Mouse (Mus musculus): ENCODE measurements at regions not wholly inside any gene's neighbourhood (a gene's known extent, or its start where the extent isn't known, plus 50 kb on each side); places are given as distances from the start of the nearest gene placed in this dataset.

DNA sequence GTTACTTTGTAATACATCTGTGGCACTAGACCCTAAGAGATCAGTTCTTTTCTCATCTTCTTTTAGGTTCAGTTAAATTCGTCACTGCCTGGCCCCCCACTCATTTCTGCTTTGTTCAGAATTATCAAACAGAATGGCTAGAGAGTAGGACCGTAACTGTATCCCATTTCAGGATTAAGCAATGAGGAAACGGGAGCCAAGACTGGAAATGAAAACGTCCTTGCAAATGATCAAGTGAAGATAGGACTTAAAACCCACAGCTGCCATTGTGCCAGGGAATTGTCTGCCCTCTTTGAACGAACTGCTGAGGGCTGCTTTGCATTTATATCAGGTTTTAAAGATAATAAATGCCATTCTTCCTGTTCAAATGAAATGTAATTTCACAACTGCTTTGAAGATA, 133.7 kb upstream of the Peli2 start:
- no peak for ATAC-seq (replicated peaks; ENCODE audit: low FRiP score, poor library complexity, severe bottlenecking)

GRCm38 (mm10) chr14:47987392-47988075, 133.1 kb upstream of the Peli2 start:
- ATAC-seq (replicated peaks; ENCODE audit: low FRiP score, poor library complexity, severe bottlenecking): no peak

- ATAC-seq (replicated peaks; ENCODE audit: low FRiP score, poor library complexity, severe bottlenecking): no peak
These were observed 132.5 kb upstream of the Peli2 start for GRCm38 (mm10) chr14:47988131-47988530.

GRCm38 (mm10) chr14:47989315-47989714, 131.3 kb upstream of the Peli2 start:
- ATAC-seq (replicated peaks; ENCODE audit: low FRiP score, poor library complexity, severe bottlenecking): no peak

DNA sequence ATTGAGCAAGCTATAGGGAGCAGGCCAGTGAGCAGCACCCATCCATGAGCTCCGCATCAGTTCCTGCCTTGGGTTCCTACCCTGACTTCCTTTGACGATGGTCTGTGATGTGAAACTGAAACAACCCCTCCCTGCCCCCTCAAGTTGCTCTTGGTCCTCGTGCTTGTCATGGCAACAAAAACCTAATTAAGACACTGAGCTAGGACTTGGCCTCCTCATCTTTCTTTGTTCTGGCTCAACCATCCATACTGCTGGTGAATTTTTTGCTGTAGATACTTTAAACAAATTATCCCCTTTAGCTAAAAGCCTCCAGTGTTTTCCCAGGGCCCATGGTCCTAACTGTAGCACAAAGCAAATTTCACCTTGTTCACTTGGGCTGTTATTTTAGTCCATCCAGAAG, 129.9 kb upstream of the Peli2 start:
- no peak for ATAC-seq (replicated peaks; ENCODE audit: low FRiP score, poor library complexity, severe bottlenecking)

- ATAC-seq (replicated peaks; ENCODE audit: low FRiP score, poor library complexity, severe bottlenecking): no peak
These were observed 129.1 kb upstream of the Peli2 start for GRCm38 (mm10) chr14:47991546-47991945.

DNA sequence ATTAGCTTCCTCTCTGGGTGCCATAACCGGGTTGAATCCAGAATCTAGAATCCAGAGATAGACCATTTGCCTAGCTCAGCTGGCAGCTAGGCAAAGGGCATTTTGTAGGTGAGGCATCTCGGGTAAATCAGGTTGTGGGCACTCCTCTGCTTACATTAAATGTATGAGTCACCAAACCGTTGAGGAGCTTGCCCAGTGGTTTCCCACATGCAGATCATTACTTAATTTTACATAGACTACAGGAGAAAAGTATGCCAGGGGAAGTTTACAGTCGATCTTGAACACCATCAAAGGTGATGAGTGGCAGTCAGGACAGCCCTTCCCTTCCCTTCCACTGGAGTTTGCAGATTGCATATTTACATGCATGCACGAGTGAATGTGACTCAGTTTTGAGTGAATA, 128.5 kb upstream of the Peli2 start:
- ATAC-seq (replicated peaks; ENCODE audit: low FRiP score, poor library complexity, severe bottlenecking): no peak

GRCm38 (mm10) chr14:47992851-47993250, 127.8 kb upstream of the Peli2 start:
- no peak for ATAC-seq (replicated peaks; ENCODE audit: low FRiP score, poor library complexity, severe bottlenecking)

DNA sequence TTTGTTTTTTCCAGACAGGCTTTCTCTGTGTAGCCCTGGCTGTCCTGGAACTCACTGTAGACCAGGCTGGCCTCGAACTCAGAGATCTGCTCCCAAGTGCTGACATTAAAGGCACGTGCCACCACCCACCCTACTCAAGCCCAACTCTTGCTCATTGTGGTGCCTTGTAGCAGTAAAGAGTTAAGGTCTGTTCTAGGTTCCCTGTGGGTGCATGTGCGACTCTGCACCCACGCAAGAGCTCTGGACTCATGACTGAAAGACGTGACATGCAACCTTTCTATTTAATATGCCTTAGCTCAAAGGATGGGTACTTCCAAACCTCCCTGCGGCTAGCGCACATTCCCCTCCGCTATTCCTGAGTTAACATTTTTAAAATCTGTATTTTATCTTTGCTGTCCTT, 121.7 kb upstream of the Peli2 start:
- no peak for ATAC-seq (replicated peaks; ENCODE audit: low FRiP score, poor library complexity, severe bottlenecking)

DNA sequence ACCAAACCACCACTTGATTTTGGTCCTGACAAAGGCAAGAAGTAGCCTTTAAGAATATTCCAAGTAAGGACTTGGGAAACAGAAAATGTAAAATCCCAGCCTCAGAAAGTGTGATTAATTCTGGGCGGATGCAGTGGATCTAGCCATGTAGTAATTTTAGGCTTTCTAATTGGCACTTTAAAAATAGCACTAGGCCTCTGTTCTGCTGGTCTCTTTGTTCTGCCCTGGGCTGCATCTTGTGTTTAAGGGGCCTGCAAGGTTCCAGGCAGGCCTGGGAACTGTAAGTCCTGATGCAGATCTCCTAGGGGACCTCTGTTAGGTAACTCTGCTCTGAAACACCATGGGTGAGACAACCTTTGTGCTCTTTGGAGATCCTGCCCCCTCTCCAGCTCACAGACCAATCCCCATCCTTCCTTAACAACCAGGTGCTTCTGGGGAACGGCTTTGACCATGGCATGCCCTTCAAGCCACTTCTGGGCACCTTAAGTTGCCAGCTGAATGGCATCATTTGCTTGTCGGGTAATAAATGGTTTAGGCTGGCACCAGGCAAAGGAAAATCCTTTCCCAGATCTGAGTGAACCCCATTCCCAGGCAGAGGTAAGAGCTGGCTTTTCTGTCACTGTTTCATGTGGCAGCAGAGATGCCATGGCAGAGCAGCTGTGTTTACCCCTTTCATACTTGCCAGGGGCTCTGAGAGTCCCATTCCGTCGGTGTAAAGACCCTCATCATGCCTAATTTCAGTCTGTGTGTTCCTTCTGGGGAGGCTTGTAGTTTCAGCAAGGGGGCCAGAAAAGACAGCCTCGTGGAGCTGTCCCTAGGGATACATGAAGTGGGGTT, 115.3 kb upstream of the Peli2 start:
- ATAC-seq (replicated peaks; ENCODE audit: low FRiP score, poor library complexity, severe bottlenecking): no peak

GRCm38 (mm10) chr14:48005929-48006309, 114.7 kb upstream of the Peli2 start:
- no peak for ATAC-seq (replicated peaks; ENCODE audit: low FRiP score, poor library complexity, severe bottlenecking)

DNA sequence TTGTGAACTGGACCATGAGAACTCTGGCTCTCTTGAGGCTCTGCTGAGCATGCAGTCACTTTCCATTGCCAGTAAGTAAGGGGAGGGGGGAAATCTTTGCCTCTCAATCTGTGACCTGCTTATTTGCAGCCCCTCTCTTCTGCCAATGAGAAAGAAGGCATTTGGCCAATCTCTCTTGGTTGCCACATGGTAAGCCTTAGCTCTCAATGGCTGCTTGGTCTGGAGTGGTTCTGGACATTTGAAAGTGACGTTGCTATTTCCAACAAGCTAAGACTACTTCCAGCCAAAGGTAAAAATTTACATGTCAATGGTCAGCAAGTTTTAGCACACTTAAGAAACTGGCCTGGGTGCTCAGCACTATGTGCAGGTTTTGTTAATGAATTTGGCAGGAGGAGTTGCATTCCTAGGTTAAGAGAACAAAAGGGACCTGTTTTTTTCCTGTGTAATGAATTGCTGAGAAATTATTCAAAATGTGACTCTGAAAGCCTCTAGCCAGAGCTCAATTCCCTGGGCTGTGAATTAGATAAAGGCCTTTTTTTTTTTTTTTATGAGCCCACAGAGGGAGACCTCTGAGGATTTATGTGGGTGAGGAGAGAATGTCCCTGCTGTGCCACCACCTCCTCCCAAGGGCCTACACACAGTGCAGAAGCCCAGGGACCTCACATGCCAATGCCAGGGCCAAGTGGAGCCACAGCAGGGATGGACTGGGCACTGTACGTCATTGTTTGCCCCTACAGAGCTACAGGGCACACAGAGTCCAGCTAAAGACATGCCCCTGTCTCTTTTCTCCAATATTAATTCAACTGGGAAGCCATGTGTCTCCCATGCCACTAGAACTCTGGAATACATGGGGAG, 108.0 kb upstream of the Peli2 start:
- no peak for ATAC-seq (replicated peaks; ENCODE audit: low FRiP score, poor library complexity, severe bottlenecking)

- ATAC-seq (replicated peaks; ENCODE audit: low FRiP score, poor library complexity, severe bottlenecking): no peak
These were observed 107.2 kb upstream of the Peli2 start for GRCm38 (mm10) chr14:48013431-48013830.

DNA sequence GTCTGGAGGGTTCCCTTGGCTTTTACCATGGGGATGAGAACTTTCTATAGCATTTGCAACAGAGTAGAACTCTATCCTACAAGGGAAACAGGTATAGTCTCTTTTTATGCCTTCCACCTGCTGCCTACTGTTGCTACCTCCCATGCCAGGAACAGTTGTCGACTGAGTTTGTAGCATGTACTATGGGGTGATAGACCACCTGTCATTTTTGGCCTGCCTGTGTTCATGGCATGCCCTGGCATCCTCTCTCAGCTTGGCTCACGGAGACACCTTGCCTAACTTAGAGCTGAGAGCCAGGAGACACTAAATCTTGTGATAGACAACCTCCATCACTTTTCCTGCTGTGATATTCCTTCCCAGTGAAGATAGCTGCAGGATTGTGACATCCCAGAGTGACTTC, 105.8 kb upstream of the Peli2 start:
- ATAC-seq (replicated peaks; ENCODE audit: low FRiP score, poor library complexity, severe bottlenecking): no peak

DNA sequence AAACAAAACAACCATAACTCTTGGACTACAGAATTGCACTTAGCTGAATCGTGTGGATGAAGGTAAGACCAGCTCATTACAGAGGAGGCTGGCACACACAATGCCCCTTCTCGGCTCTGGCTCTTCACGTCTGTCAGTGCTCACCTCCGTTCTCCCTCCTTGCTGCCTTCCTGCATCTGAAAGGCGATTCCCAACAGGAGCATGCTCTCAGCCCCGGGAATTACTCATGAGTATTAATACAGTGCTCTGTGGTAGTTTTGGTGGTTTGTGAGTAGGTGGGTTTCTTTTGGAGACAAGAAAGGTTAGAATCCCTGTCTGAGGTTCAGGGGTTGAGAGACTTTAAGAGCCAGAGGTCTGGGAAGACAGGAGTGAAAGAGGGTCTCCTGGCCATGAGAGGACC, 102.7 kb upstream of the Peli2 start:
- ATAC-seq (replicated peaks; ENCODE audit: low FRiP score, poor library complexity, severe bottlenecking): no peak

GRCm38 (mm10) chr14:48019331-48019730, 101.3 kb upstream of the Peli2 start:
- no peak for ATAC-seq (replicated peaks; ENCODE audit: low FRiP score, poor library complexity, severe bottlenecking)

DNA sequence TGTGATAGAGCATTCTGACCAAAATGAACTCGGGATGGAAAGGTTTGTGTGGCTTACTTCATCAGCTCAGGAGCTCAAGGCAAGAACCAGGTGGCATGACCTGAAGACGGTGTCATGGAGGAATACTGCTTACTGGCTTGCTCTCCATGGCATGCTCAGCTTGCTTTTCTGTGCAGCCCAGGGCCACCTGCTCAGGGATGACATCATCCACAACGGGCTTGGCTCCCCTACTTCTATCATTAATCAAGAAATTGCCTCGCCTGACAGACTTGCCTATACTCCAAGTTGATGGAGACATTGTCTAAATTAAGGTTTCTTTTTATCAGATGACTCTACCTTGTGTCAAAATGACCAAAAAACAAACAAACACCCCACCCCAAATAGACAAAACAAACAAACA, 98.4 kb upstream of the Peli2 start:
- no peak for ATAC-seq (replicated peaks; ENCODE audit: low FRiP score, poor library complexity, severe bottlenecking)

DNA sequence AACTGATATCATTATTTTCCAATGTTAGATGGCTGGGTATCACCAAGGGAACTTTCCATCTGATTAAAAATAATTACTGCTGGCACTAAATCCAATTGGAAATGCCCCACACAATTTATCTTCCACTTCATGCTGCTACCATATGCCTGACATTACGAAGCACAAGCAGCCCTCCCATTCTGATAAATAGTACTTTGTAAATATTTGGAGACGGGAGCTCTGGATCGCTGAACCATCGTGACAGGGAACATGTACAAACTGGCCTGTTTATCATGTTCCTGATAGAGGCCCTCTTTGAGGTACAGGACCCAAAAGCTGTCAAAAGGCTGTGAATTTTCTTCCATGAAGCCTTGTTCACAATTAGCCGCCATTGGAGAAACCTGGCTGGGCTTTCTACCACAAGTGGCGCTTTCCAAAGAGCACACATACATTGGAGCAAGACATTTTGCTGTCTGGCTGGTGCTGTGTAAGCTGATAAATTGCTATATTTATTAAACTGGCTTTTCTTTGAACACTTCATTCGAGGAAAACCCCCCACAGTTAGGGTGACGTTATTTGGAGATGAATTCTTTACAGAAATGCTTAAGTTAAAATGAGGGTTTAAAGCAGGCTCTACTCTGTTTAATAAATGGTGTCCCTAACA, 96.5 kb upstream of the Peli2 start:
- ATAC-seq (replicated peaks; ENCODE audit: low FRiP score, poor library complexity, severe bottlenecking): no peak

DNA sequence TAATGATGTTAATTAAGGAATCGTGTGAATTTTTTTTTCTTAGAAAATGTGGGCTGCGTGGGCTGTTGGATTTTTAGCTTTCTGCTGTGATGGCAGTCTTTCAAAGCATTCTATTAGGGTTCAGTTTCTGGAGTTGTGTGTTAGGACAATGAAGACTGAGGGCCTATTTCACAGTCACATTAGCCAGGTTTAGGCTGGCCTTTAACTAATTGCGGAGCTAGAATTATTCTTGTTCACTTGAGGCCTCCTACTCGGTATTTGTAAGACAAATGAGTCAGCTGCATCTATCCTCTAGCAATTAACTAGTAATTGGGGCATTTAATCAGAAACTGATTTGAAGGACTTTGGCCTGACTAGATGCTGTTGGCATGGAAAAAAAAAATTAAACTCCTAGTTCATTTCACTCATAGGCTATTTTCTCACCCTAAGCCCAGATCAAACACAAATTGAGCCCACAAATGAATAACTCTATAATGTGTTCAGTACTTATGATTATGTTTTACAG, 81.3 kb upstream of the Peli2 start:
- no peak for ATAC-seq (replicated peaks; ENCODE audit: low FRiP score, poor library complexity, severe bottlenecking)

DNA sequence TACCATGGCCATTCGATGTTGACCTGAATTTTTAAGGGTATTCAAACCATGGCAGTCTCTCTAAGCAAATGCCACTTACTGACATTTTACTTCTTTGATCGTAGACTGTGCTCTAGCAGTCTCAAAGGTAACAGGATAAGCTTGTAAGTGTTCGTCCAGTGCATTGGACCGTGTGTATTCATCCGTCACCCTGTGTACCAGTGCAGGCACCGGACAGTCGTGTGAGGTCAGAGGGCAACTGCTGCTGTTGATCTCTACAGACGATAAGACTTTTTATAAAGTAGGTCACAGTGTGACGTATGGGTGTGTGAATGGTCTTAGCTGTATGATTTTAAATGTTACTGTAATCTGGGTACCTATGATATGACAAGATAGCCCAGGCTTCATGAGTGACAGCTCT, 74.5 kb upstream of the Peli2 start:
- ATAC-seq (replicated peaks; ENCODE audit: low FRiP score, poor library complexity, severe bottlenecking): no peak

All from erythroid progenitor cell, adult 5-6 weeks (primary cell).